Mouse (Mus musculus) limb, embryonic 13.5 days (tissue): ENCODE data around the gene Ddx42. TPM values are rescaled to one million over a fixed set of nuclear protein-coding genes. Genes with fewer than 3 reads are reported as not detected.
"Not testable (repeated sequence)": the region's sequence is repeated elsewhere in the genome, so short reads cannot be mapped to it uniquely, and the experiment has no call there.

ENCODE experiments used
- ATAC-seq: fragments of 200-750 bp; cut with Nextera tagmentation; 2 replicates; pipeline ENCODE4 v1.8.0; 2017; ENCODE audit warnings: low read depth, moderate number of reproducible peaks, moderate TSS enrichment; ENCODE audit not compliant: low FRiP score
- H3K27ac ChIP-seq: fragments of 300-500 bp; sonication (generic); 2 replicates; pipeline ENCODE4 v1.5.1; 2015; ENCODE audit warnings: inconsistent platforms, mild to moderate bottlenecking, moderate library complexity
- H3K27me3 ChIP-seq: fragments of 300-500 bp; sonication (generic); 2 replicates; pipeline ENCODE4 v1.6.1; 2015; ENCODE audit warnings: mild to moderate bottlenecking, inconsistent platforms
- H3K36me3 ChIP-seq: fragments of 300-500 bp; sonication (generic); 2 replicates; pipeline ENCODE4 v1.6.1; 2015; ENCODE audit warnings: inconsistent platforms, mild to moderate bottlenecking, moderate library complexity
- H3K4me1 ChIP-seq: fragments of 300-500 bp; sonication (generic); 2 replicates; pipeline ENCODE4 v1.6.1; 2015; ENCODE audit warnings: inconsistent platforms
- H3K4me2 ChIP-seq: fragments of 300-500 bp; sonication (generic); replicated peaks from 2 replicates; pipeline ENCODE4 v1.6.1; 2015; ENCODE audit warnings: inconsistent platforms, mild to moderate bottlenecking, moderate library complexity
- H3K4me3 ChIP-seq: fragments of 300-500 bp; sonication (generic); 2 replicates; pipeline ENCODE4 v1.5.1; 2015; ENCODE audit warnings: moderate library complexity, mild to moderate bottlenecking, inconsistent platforms
- H3K9ac ChIP-seq: fragments of 300-500 bp; sonication (generic); 2 replicates; pipeline ENCODE4 v1.6.1; 2015; ENCODE audit warnings: mild to moderate bottlenecking, inconsistent platforms
- H3K9me3 ChIP-seq: fragments of 300-500 bp; sonication (generic); 2 replicates; pipeline ENCODE4 v1.6.1; 2016; ENCODE audit warnings: inconsistent platforms
- WGBS: fragments of 180-500 bp; shearing (Covaris S2); methylation state at CpG from one replicate; pipeline ENCODE4 v1.1.7; 2015; 5-methylcytosine and 5-hydroxymethylcytosine counted together
- polyA plus RNA-seq: library from polyadenylated mRNA; unstranded; fragments of >200 nt; fragmentation: Nextera tagmentation; extraction: Ambion mirVana; gene quantifications from 2 replicates; pipeline ENCODE4 v1.2.1, GENCODE M21; 2015

Ddx42 gene
- polyA plus RNA-seq, 1 experiment from 2014 or later, result 91.4 TPM

- H3K9ac ChIP-seq, result peak overlapping the region; percentile 92
- H3K4me2 ChIP-seq, result peak overlapping the region; percentile 69
- 97% methylated on average over 5 of the region's 5 CpGs for WGBS
- H3K27ac ChIP-seq, result no peak overlapping the region
- peak overlapping the region; percentile 79 for H3K4me3 ChIP-seq
- H3K4me1 ChIP-seq, result peaks cover 30% of the 10 kb centered on the region
- H3K27me3 ChIP-seq, result no peaks in the 10 kb centered on the region
- H3K36me3 ChIP-seq, result peaks cover 30% of the 10 kb centered on the region
- H3K9me3 ChIP-seq, result no peaks in the 10 kb centered on the region
- ATAC-seq, result no peak
These were observed 1.9 kb upstream of the Ddx42 start for GRCm38 (mm10) chr11:106214856-106215255.

GRCm38 (mm10) chr11:106215450-106215859, 1.3 kb upstream of the Ddx42 start:
- Histone ChIP-seq H3K4me1 (peaks cover 30% of the 10 kb centered on the region), H3K4me3 (peak overlapping the region; percentile 79), H3K9ac (peak overlapping the region; percentile 92), H3K27me3 (no peaks in the 10 kb centered on the region), H3K36me3 (peaks cover 25% of the 10 kb centered on the region), H3K9me3 (no peaks in the 10 kb centered on the region), H3K4me2 (peak overlapping the region; percentile 69), H3K27ac (peak overlapping the region; percentile 93)
- ATAC-seq, result no peak
- 32% methylated on average over 7 of the region's 7 CpGs for WGBS

- peak within 1 kb of the TSS; percentile 69 for H3K4me2 ChIP-seq
- H3K9me3 ChIP-seq, result no peaks in the 10 kb centered on the region
- peak; percentile 97 for ATAC-seq
- peak within 1 kb of the TSS; percentile 79 for H3K4me3 ChIP-seq
- no peaks in the 10 kb centered on the region for H3K27me3 ChIP-seq
- peaks cover 18% of the 10 kb centered on the region for H3K36me3 ChIP-seq
- H3K4me1 ChIP-seq, result peaks cover 30% of the 10 kb centered on the region
- peak within 1 kb of the TSS; percentile 93 for H3K27ac ChIP-seq
- H3K9ac ChIP-seq, result peak within 1 kb of the TSS; percentile 92
- under 1% methylated on average over 46 of the region's 46 CpGs for WGBS
These were observed 598 bp upstream of the Ddx42 start, which contains the start of gene Ccdc47 for GRCm38 (mm10) chr11:106215927-106216729. Gene Ccdc47 (minus strand): TSS chr11:106216344.

GRCm38 (mm10) chr11:106220603-106221002, 3.9 kb downstream of the Ddx42 start:
- H3K9ac ChIP-seq, result no peak overlapping the region
- no peaks in the 10 kb centered on the region for H3K27me3 ChIP-seq
- no peak overlapping the region for H3K27ac ChIP-seq
- ATAC-seq, result no peak
- peaks cover 20% of the 10 kb centered on the region for H3K4me1 ChIP-seq
- no peak overlapping the region for H3K4me3 ChIP-seq
- H3K9me3 ChIP-seq, result no peaks in the 10 kb centered on the region
- H3K36me3 ChIP-seq, result peaks cover 17% of the 10 kb centered on the region
- 87% methylated on average over 3 of the region's 3 CpGs for WGBS
- H3K4me2 ChIP-seq, result no peak overlapping the region

- H3K27me3 ChIP-seq, H3K27ac ChIP-seq, H3K4me1 ChIP-seq, H3K4me3 ChIP-seq, H3K9ac ChIP-seq, H3K4me2 ChIP-seq, H3K9me3 ChIP-seq, ATAC-seq: not testable (repeated sequence)
- WGBS, result 66% methylated on average over 8 of the region's 8 CpGs
- peaks cover 72% of the 10 kb centered on the region for H3K36me3 ChIP-seq
These were observed 17.3 kb downstream of the Ddx42 start for GRCm38 (mm10) chr11:106233978-106234377.

- H3K4me2 ChIP-seq, result no peak overlapping the region
- ATAC-seq, result no peak
- 0 out of 2 replicates have a peak, but pooled peaks cover 4% of the 10 kb centered on the region for H3K9me3 ChIP-seq
- H3K9ac ChIP-seq, result no peak overlapping the region
- H3K27ac ChIP-seq, result no peak overlapping the region
- H3K4me1 ChIP-seq, result no peaks in the 10 kb centered on the region
- H3K4me3 ChIP-seq, result no peak overlapping the region
- no peaks in the 10 kb centered on the region for H3K27me3 ChIP-seq
- H3K36me3 ChIP-seq, result peaks cover 98% of the 10 kb centered on the region
- WGBS, result 93% methylated on average over 1 of the region's 1 CpGs
These were observed 30.1 kb downstream of the Ddx42 start for GRCm38 (mm10) chr11:106246834-106247233.

- ATAC-seq, result no peak
- WGBS, result 87% methylated on average over 7 of the region's 7 CpGs
- no peak overlapping the region for H3K9ac ChIP-seq
- peaks cover under 1% of the 10 kb centered on the region; the same call in 1 of the 2 replicates for H3K4me1 ChIP-seq
- H3K27ac ChIP-seq, result no peak overlapping the region
- 0 out of 2 replicates have a peak, but pooled peaks cover 4% of the 10 kb centered on the region for H3K9me3 ChIP-seq
- H3K4me3 ChIP-seq, result no peak overlapping the region
- peaks cover 97% of the 10 kb centered on the region for H3K36me3 ChIP-seq
- H3K4me2 ChIP-seq, result no peak overlapping the region
- H3K27me3 ChIP-seq, result no peaks in the 10 kb centered on the region
These were observed 32.6 kb downstream of the Ddx42 start for GRCm38 (mm10) chr11:106249326-106249725.

- peaks cover 20% of the 10 kb centered on the region for H3K4me1 ChIP-seq
- H3K27me3 ChIP-seq, result no peaks in the 10 kb centered on the region
- H3K9ac ChIP-seq, result peak overlapping the region; percentile 91
- H3K9me3 ChIP-seq, result no peaks in the 10 kb centered on the region
- peaks cover 71% of the 10 kb centered on the region for H3K36me3 ChIP-seq
- no peak overlapping the region for H3K27ac ChIP-seq
- no peak for ATAC-seq
- 11% methylated on average over 2 of the region's 2 CpGs for WGBS
- peak overlapping the region; percentile 99 for H3K4me2 ChIP-seq
- peak overlapping the region; percentile 85 for H3K4me3 ChIP-seq
These were observed 38.0 kb downstream of the Ddx42 start for GRCm38 (mm10) chr11:106254767-106255166.

GRCm38 (mm10) chr11:106255174-106255573, 38.4 kb downstream of the Ddx42 start:
- 0 out of 2 replicates have a peak overlapping the region, but pooled peaks have one; percentile 55 for H3K27ac ChIP-seq
- no peak for ATAC-seq

GRCm38 (mm10) chr11:106255685-106256451, 39.1 kb downstream of the Ddx42 start, which contains the start of the genes Ftsj3 and Psmc5:
Gene Ftsj3 (minus strand): TSS chr11:106256079.
Gene Psmc5 (plus strand): TSS chr11:106256154.
- Histone ChIP-seq H3K4me2 (peak within 1 kb of the TSS; percentile 99), H3K36me3 (peaks cover 66% of the 10 kb centered on the region), H3K4me3 (peak within 1 kb of the TSS; percentile 85), H3K4me1 (peaks cover 20% of the 10 kb centered on the region), H3K27me3 (no peaks in the 10 kb centered on the region), H3K9ac (peak within 1 kb of the TSS; percentile 91), H3K9me3 (no peaks in the 10 kb centered on the region), H3K27ac (peak within 1 kb of the TSS; percentile 58; the same call in 1 of the 2 replicates)
- peak; percentile 97 for ATAC-seq
- WGBS, result under 1% methylated on average over 42 of the region's 42 CpGs

More at GRCm38 (mm10) chr11:106255174-106255573, 38.4 kb downstream of the Ddx42 start:
- H3K9me3 ChIP-seq, result no peaks in the 10 kb centered on the region
- peaks cover 69% of the 10 kb centered on the region for H3K36me3 ChIP-seq
- no peaks in the 10 kb centered on the region for H3K27me3 ChIP-seq
- WGBS, result 4% methylated on average over 22 of the region's 22 CpGs
- peak overlapping the region; percentile 99 for H3K4me2 ChIP-seq
- peak overlapping the region; percentile 91 for H3K9ac ChIP-seq
- peaks cover 20% of the 10 kb centered on the region for H3K4me1 ChIP-seq
- H3K4me3 ChIP-seq, result peak overlapping the region; percentile 85

- no peaks in the 10 kb centered on the region for H3K27me3 ChIP-seq
- H3K36me3 ChIP-seq, result peaks cover 66% of the 10 kb centered on the region
- peak overlapping the region; percentile 99 for H3K4me2 ChIP-seq
- H3K9ac ChIP-seq, result peak overlapping the region; percentile 91
- no peaks in the 10 kb centered on the region for H3K9me3 ChIP-seq
- peaks cover 20% of the 10 kb centered on the region for H3K4me1 ChIP-seq
- peak overlapping the region; percentile 85 for H3K4me3 ChIP-seq
- H3K27ac ChIP-seq, result no peak overlapping the region; the same call in 1 of the 2 replicates
- 70% methylated on average over 5 of the region's 5 CpGs for WGBS
- ATAC-seq, result no peak
These were observed 40.0 kb downstream of the Ddx42 start for GRCm38 (mm10) chr11:106256775-106257174.
